Mouse (Mus musculus): ENCODE results near the gene Cenpb.

Cenpb gene

GRCm38 (mm10) chr2:131138760-131139159 lies 41.1 kb downstream of the Cenpb start:
- DNase-seq (ENCODE audit: low spot score), result no peak

- no peak for DNase-seq (ENCODE audit: low spot score)
Measured at GRCm38 (mm10) chr2:131138296-131138695, 41.6 kb downstream of the Cenpb start.

DNA sequence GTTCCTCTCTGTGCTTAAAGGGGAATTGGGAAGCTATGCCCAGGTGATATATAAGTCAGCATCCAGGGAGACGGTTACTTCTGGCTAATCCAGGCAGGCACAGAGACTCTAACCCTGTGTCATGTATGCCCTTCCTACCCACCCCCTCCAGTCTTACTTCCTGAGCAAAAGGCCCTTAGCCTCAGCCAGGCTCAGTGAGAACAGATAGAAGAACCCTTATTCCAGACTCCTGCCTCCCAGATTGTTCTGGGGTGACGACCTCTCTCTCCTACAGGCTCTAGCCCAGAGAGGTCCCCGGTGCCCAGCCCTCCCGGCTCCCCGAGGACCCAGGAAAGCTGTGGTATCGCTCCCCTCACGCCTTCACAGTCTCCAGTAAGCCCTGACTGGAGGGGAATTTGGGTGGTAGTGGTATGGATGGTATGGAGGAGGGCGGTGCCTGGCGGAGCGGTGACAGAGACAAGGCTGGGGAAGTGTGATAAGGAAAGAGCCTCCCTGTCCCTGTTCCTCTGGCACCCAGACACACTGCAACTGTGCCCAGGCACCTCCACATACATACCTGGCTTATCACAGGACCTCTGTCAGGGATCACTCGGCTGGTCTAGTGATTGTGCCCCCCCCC lies 44.2 kb downstream of the Cenpb start:
- no peak for DNase-seq (ENCODE audit: low spot score)

- no peak for DNase-seq (ENCODE audit: low spot score)
Measured at GRCm38 (mm10) chr2:131134826-131135400, 45.0 kb downstream of the Cenpb start.

- DNase-seq (ENCODE audit: low spot score), result no peak
Measured at GRCm38 (mm10) chr2:131134381-131134780, 45.5 kb downstream of the Cenpb start.

GRCm38 (mm10) chr2:131132930-131133547 lies 46.8 kb downstream of the Cenpb start, which contains the start of gene Gm11037:
TSS of gene Gm11037 (plus strand) at chr2:131133497.
- no peak for DNase-seq (ENCODE audit: low spot score)

GRCm38 (mm10) chr2:131132111-131132888 lies 47.6 kb downstream of the Cenpb start:
- no peak for DNase-seq (ENCODE audit: low spot score)

DNA sequence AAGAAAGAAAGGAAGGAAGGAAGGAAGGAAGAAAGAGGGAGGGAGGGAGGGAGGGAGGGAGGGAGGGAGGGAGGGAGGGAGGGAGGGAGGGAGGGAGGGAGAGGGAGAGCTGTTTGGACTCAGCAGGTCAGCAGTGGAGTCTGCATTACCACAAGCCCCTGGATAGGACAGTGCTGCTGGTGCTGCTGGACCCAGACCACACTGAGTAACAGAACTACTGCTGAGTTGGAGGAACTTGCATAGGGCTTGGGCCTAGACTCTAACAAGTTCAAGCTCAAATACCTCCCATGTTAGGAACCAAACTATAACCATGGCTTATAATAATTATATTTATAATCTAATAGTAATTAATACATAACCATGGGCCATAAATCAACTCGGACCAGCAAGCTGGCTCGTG lies 49.0 kb downstream of the Cenpb start:
- DNase-seq (ENCODE audit: low spot score), result no peak

DNA sequence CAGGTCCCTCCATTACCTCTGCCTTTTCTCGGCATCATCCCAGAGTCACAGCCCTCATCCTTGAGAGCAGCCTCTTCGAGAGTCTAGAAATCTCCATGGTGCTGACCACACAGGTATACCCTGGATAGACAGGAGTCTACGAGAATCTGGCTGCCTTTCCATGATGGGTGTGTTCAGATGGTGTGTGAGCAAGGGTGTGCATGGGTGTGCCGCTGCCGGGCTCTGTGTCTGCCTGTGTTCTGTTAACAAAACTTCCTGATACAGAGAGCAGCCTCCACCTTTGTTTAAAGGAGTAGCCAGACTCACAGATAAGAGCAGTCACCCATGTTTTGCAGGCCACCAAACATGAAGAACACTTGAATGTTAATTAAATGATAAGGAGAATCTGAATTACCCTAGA lies 50.0 kb downstream of the Cenpb start:
- no peak for DNase-seq (ENCODE audit: low spot score)

DNA sequence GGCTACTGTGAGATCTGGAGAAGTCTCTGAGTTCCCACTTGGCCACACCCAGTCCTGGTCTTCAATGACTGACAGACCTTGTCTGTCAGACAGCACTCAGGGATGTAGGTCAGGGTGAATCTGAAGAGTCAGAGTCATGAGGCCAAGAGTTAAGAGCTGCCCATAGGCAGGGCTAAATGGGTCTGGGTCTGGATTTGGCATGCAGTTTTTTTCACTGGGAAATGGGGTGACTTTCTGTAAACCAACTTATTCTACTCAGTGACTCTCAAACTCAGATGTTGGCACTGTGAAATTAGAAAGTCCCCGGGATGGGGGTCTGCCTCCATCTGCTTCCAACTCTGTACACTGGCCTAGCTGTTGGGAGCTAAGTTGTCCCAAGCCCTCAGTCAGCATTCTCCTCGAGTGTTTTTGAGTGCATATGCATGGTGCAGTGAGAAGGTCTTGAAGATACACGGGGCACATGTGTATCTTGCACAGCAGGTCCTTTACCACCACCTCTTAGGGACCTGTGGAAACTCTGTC lies 51.2 kb downstream of the Cenpb start:
- DNase-seq (ENCODE audit: low spot score), result no peak

DNA sequence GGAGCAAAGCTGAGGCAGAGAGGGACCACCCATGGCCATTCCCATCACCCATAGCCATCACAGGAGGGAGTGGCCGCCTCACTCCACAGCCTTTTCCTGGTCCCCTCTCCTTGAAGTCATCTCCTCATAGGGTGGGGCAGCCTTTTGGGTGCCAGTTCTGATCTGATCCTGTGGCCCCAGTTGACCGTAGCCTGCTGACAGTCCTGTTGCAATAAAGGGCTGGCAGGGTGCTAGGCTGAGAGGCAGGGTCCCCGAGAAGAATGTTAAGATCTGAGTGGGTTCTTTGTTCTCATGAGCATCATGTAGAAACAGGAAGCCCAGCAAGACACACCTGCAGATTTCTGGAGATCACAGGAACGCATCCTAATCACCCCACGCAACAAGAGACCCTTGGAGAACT lies 51.7 kb downstream of the Cenpb start:
- DNase-seq (ENCODE audit: low spot score), result no peak

GRCm38 (mm10) chr2:131127161-131127730 lies 52.6 kb downstream of the Cenpb start, which contains the start of gene Hspa12b:
TSS of gene Hspa12b (plus strand) at chr2:131127280.
- no peak for DNase-seq (ENCODE audit: low spot score)

DNA sequence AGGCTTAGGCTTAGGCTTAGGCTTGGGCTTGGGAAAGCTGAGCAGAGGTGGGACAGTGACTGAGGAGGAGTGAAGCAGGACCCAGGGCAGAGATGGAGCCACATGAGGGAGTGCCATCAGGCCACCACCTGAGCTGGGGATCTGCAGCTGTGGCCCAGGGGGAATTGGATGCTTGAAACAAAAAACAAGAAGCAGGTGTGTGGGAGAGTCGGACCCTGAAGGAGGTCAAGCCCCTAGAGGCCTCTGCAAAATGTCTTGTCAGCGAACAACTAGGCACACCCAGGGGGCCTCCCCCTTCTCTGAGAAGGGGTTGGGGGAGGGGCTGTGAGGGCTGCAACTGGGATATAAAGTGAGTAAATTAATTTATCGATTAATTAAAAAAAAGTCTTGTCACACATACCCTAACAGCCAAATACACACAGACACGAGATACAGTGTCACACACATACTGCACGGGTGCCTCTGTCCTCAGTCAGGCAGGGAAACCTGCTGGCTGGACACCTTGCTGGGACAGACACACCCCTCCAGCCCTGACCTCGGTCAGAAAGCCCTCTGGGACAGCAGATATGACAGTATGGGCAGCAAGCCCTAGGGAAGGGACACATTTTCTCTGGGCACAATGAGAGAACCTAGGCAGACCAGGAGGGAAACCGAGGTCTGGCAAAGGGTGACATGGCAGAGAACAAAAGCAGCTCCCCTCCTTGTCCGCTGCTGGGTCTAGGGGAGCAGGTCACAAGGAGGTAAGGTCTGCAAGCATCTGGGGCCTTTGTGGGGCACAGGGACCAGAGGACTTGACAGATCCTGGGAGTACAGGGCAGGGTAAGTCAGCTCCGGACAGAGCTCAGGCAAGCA lies 53.7 kb downstream of the Cenpb start:
- no peak for DNase-seq (ENCODE audit: low spot score)
